Mouse (Mus musculus) mature B cell (primary cell): ENCODE data around the gene Cps1.

Experiments used
- in situ Hi-C: fragments of 300-500 bp; cut with MboI; formaldehyde crosslinking; loops from 2 replicates; pipeline ENCODE4 v1.14.3; 2019

Gene Cps1

DNA sequence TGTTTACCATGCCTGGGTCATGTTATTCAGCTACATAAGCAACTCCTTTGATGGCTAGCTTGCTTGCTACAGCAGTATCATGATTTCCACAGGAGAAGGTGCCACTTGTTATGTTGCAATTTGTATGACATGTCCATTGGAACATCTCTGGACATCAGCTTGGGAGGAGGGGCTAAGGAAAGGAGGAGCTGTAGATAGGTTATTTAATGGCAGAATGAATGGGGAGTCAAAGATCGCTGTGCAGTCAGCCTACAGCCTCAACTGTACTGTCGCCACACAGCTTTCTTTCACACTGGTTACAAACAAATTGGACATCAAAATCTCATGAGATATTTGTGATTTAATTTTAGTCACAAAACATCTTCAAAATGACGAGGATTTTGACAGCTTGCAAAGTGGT lies at the start of gene Cps1:
Gene Cps1 (plus strand): TSS at position 230 of the 400 bp plus-strand sequence.
- in situ Hi-C loops, result no loop called here

DNA sequence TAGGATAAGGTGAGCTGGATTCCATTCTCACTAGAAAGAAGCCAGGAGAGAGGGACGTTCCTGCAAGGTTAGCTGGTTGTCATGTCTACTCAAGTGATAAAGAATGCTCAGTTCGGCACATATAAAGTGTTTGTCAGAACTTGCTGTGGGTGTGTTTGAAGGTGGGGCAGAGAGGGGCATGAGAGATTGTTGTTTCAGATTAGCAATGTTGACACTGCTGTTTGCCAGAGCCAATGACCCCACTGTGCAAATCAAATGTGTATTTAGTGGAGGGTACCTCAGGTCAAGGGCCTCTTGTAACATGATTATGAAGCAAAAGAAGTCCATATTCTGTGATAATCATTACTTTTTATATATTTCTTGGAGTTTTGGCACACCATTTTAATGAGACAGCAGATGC lies 45.1 kb upstream of the Cps1 start:
- in situ Hi-C loops, result no loop called here

DNA sequence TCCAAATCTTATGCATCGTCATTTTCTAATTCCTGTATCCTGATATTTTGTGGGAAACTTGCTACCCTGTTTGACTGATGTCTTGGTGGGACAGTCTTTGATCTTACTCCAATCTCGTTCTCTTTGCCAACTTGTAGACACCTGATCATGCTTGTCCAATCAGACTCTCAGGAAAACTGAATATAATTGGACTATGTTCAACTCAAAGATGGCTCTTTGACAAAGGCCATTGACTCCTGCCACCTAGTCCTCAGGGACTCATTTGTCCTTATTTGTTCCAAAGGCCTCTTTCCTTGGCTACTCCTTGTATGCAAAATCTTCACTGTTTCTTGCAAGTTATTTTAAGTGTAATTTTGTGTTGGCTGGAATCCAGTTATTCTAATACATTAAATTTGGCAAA lies 44.2 kb upstream of the Cps1 start:
- in situ Hi-C loops, result no loop called here

DNA sequence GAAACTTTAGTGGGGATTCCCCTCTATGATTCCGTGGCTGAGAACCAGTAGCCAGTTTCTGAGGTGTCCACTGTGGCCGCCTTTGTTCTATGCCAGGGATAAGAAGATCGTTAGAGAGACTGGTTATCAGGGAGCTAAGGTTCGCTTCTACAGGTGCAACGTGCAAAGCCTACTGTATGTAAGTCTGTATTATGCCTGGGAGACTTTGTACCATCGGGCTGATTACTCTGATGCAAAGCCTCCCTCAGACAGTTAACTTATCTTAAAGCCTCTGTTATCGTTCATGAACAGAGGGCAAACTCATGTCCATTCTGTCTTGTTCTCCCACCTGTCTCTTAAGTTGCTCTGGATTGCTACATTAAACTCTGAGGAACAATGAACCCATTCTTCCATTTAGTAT lies 43.7 kb upstream of the Cps1 start:
- in situ Hi-C loops, result no loop called here

DNA sequence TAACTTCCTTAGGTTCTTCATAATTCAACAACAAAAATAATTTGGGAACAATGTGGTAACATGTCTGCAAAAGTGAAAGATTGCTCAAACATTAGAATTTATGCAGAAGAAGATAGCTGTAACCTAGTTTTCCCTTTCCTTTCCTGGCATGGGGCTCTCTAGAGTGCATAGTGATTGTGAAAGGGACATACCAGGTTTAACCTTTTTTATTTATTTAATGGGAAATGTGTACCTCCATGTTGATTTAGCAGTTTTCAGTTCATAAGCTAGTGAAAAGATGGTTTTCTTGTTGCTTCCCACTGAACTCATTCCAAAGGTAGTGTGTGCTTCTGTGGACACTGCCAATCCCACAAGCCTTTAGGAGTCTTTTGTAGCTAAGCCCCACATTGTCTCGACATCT lies 30.4 kb upstream of the Cps1 start:
- in situ Hi-C loops, result no loop called here

DNA sequence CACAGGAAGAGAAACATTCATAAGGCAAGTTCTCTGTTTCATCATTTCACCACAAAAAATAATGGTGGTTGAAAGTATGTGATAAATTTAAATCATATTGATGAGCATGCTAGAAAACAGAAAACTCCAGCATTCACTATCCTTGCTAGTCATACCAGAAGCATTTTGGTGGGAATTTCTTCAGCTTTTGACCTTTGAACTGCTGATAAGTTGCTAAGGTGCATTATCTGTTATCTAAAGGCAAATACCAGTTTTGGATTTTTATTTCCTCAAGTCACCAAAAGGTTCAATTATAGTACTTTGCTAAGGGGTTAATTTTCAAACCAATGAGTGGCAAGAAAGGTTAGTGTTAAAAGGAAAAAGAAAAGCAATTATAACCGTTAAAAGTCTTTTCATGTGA lies 23.6 kb upstream of the Cps1 start:
- in situ Hi-C loops, result no loop called here

DNA sequence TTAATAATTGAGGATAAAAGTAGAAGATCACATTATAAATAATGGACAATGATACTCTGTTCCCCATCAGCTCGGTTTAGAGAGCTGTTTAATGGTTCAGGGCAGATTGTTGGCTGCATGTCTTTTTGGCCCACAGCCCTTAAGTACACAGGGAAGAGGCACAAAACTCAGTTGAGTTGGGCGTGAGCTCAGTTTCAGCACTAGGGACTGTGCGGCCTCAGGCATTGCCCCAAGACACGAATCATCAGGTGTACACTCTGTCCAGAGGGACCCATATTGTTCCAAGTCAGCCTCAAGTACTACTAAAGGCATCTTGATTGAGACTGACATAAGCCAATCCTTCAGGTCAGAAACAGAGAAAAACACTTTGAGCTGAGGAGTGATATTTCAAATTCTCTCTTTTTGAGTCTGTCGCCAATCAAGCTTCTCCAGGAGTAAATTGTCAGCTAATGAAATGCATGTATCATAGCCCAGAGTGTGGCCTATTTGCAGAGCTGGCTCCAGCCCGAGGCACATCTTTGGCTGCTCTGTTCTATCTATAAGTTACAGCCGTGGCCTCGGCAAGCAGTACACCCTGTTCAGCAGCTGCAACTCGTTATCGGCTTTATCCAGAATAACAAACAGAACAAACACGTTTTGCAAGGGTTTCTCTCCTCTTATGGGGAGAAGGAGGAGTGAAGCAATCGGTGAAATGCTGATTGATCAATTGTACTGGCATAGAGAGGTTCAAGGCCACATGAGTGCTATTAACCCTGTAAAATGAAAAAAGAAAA lies 19.2 kb upstream of the Cps1 start:
- in situ Hi-C loops, result no loop called here

DNA sequence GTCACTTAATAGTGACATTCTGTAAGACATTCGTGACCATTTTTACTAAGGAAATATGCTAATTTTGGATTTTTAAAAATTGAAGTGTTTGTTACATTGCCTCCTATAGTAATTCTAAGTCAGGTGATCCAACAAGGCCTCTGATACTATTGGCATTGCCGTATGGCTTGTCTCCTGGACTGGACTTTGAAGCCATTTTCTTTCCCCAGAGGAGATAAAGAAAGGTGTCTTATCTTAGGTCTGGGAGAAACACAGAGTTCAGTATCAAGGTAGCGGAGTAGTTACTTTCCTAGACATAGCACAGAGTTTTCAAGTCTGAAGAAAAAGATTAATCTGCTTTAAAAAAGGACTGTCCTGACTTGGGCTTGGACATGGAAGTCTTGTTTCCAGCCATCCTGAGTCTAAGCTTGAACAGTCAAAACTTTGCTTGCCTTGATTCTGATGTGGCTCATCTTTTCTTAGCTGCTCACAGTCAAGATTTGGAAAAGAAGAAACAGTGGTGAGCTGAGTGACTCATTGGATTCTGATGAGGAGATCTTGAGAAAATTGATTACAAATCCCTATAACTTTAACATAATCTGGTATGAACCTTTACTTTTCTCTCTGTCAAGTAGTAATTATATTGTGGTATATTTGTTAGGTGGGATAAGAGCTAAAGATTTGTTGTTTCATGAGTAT lies 11.1 kb upstream of the Cps1 start:
- in situ Hi-C loops, result no loop called here

DNA sequence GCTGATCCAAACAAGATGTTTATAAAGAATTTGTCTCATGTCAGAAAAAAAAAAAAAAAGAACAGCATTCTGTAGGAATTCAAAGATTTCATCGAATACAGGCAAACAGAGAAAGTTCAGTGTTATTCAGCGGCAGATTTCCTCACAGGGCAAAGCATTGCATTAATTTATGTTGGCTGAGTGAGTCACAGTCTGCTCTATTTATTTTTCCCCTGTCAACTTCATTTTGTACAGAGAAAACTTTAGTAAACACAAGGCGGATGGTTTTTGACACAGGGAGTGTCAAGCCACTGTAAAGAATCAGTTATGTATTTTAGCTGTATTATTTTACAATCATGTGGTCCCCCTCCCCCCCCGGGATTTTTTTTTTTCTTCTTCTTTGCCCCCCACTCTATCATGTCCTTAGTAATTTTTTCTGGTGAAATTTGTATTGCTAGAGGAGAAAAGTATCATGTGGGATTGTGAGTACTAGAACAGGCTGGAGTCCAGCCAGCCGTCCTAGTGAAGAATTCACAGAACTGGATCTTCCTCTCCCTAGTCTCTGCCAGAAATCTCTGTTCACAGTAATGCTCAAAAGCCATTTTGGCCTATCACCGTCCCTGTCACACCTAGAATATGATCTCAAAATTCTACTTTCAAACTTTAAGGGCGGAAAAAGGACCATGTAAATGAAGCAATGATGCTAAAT lies 9.3 kb upstream of the Cps1 start:
- in situ Hi-C loops, result no loop called here

DNA sequence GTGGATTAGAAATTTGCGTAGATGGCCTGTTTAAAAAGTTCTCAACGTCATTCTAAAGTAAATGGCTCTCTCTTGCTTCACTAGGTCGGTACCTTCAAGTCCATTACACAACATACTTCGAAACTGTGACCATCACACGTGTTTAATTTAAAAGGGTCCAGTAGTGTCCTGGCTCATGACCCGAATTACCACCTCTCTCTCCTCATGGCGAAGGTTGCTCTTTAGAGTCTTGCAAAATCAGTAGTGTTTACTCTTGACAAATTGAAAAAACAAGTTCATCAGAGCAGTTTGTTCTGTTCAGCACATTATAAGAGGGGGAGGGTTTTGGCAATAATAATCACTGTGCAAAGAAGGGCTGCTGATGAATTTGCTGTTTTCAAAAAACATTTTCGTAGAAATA lies 6.3 kb upstream of the Cps1 start:
- in situ Hi-C loops, result no loop called here

DNA sequence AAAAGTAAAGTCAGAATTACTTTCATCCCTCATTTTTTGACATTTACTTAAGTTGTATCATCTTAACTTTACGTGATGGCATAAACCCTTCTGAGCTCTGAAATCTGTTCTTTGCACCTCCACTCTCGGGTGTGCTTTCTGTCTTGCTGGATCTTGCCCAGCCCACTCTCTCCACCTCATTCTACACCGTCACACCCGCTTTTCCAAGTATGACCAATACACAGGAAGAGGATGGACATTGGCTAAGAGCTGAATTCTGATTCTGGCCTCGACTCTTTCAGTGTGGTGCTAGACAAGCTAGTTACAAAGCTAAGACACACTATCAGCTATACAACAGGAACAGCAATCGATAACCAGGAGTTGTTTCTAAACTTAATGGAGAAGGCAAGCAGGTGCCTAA lies 5.0 kb upstream of the Cps1 start:
- in situ Hi-C loops, result no loop called here

DNA sequence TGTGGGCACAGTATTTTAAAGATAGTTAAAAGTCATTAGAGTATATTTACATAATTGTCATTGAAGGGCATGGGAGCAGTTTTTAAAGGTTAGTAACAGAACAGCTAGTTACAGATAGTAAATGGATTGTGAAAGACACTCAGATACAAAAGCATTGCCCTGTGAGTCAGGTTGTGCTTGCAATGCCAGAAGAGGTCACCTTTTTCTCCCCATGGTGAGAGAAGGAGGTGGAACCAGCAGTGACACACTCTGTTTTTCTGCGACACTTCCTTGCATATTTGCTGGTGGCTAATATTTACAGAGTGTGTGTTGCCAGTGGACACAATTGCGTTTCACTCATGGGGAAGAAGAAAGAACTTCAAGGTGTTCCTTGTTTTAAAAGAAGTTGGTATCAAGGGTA lies 2.6 kb downstream of the Cps1 start:
- in situ Hi-C loops, result no loop called here

DNA sequence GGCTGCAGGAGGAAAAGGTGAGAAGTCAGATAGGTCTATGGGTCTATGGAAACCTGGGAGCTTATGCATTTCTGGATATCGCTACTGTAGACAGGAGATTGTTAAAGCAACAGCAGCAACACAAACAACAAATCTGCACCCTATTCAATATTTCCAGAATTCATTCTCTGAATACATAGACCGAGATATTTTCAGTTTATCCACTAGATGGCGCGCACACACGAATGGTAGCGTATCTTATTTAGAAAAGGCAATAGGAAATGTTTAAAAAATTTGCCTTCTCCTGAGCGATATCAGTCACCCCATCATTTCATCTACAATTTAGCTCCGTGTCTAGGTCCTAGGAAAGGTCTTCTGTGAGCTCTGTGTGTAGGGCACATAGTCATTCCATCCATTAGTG lies 21.1 kb downstream of the Cps1 start:
- in situ Hi-C loops, result no loop called here

DNA sequence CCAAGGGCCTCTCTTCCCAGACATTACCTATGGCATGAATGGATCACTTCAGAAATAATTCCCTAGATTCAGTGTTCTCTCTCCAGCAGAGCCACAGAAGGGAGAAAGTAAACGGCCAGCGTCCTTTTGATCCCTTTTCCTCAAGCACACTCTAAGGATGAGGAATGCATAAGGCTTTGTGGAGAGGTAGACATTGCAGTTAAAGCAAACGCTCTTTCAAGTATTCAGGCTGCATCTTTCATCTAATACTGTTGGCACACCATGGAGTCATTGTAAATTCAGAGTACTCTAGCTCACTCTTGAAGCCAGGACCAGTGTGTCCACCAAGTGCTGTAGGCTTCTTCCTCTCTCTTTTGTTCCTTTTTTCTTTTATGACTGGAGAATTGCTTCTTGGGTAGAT lies 28.4 kb downstream of the Cps1 start:
- in situ Hi-C loops, result no loop called here

DNA sequence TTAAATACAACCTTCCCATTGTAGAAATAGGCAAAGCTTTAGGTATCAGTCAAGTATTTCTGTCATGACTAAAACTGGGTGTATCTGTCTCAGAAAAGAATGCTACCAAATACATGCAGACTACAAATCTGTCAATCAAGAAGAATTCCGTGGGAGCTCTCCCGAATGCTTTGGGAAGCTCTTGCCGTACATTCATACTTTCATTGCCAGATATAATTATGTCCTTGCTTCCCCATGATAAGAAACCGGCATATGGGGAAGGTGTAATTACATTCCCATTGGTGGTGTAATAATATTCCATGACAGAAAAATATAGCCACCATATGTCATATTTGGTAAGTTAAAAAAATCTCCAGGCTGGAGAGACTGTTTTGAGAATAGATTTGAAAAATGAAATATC lies 44.5 kb downstream of the Cps1 start:
- in situ Hi-C loops, result no loop called here

DNA sequence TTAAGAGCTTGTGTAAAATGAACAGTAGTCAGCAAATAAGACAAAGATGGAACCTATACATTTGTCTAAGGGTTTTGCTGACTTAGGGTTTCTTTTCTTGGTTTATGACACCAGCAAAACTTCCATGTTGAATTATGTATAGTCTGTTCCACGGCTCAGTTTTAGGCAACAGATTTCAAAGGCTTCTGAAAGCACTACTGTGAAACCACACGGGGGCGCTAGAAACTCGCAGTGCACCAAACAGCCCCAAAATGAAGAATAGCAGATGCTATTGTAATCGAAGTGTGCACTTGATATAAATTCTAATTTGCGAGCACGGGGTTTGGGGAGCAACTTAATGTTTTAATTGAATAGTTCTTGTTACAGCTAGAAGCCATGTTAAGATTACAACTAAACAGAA lies 58.3 kb downstream of the Cps1 start:
- in situ Hi-C loops, result no loop called here

DNA sequence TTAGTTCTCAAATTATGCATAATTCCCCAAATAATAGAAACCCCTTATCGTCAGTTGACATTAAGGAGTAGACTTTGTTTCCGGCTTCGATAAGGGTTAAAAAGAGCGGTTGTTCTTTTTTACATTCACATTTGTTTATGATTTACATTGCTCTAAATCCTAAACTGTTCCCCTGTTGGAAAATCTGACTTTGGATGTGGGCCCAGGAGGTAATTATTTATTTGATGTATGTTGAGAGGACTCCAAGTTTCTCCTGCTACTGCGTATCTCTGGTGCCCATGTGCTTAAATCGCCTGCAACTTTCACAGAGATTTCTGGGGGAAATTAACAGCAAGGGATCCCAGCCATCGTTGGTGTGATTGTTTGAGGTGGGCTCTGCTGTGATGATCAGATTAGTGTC lies 59.4 kb downstream of the Cps1 start:
- in situ Hi-C loops, result no loop called here

DNA sequence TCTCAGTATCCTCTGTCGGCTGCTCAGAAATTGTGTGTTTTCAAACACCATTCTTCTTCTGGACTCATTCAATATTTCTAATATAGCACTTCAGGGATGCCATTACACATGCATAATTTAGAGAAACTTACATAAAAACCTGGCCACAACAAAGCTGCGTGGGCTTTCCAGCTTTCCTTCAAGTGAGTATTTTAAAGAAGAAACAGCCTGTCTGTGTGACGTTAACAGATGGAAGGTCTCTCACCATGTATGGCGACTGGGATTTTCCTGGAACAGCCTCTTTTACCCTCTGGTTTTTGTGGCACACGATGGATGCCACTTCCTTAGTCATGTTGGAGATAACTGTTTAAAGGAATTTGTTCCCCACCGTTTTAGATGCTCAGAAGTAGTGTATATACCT lies 60.7 kb downstream of the Cps1 start:
- in situ Hi-C loops, result no loop called here

DNA sequence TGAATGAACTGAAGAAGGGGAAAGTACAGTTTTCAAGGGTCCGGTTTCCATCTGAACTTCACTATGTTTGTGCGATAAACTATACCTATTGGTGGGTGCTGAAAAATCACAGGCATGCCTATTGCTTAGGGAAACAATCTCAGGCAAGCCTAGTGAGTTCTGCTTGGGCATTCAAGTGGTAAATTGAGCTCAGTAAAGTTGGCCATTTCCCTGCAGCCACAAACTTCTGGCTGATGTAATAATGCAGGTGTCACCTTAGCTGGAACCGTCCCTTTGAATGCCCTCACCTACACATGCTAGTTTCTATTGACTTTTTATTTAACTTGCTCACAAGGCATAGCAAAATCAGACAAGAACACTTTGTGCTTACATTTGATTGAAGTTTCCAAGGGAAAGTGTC lies 61.3 kb downstream of the Cps1 start:
- in situ Hi-C loops, result no loop called here

DNA sequence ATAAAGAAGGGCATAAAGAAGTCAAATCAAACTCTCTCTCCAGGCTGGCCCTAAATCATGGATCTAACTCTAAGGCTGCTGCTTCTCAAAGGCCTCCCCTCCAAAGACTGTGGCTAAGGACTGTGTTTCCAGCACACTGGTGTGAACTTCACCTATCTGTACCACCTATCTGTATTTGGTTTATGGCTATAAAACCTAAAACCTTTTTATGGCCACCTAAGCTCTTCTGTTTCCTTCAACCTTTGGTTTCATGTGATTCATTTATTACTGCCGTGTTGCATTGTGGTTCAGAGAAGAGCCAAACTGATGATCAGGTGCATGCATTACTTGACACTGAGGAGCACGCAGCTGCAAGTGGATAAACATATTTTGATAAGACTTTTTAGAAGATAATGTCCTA lies 74.5 kb downstream of the Cps1 start:
- in situ Hi-C loops, result no loop called here

DNA sequence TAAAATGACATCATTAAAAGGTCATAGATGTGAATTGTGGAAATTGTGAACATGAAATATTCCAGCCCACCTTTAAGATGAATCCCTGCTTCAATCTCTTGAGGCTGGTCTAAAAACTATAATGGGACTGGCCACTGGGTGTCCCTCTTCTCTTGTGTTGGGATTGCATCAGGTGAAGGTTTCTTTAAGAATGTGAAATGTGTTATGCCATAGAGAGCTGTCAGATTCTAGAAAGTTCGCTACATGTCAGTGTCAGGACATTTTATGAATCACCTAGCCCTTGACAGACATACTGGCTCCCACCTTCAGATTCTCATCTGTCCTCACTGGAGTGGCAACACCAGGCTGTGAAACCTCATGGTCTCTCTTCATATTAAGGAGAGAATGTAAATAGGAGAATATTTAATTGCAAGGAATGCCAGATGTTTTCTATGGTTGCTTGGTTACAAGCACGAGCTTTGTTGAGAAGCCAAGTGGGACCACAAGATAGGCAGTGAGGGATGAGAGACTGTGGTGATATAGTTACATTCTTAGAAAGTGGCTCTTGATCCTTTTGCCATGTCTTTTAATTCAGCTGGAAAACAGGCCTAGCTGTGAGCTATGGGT lies 95.6 kb downstream of the Cps1 start:
- in situ Hi-C loops, result no loop called here

DNA sequence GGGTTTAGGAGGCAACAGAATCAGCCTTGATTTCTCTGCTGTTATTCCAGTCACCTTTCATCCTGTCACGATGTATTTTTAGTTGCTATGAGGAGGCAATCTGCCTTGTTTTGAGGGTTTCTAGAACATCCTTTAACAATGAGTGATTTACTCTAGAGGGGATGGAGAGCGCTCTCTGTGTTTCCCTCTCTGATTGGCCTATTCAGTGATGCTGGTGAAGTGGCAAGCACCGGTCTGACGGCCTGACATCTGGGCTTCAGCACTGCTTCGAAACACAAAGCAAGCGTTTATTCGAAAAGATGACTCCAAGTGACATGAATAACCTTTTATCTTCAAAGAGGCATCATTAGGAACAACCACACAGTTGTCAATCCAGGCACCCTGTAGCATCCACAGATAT lies 100.8 kb downstream of the Cps1 start:
- in situ Hi-C loops, result no loop called here

DNA sequence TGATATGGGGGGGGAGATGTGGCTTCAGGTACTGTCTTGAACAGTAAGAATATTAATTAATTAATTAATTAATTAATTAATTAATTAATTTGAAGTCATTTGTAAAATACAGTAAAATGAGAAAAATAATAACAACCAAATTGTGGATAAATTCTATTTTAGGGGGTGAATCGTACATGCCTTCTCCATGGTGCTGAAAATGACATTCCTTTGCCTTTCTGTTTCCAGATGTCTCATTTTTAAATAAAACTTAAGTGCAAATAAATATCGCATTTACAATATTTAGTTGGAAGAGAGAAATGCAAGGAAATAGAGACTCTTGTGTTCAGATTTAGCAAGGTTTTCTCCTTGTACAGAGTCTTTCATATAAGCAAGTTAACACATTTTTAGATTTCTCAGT lies 112.0 kb downstream of the Cps1 start:
- in situ Hi-C loops, result no loop called here
